Mouse (Mus musculus): ENCODE results near the gene Klrb1b.
A peak's percentile ranks its signal among the peaks of the same experiment; 100 is the strongest.
"Not testable (repeated sequence)": the region's sequence is repeated elsewhere in the genome, so short reads cannot be mapped to it uniquely, and the experiment has no call there.

Gene Klrb1b

DNA sequence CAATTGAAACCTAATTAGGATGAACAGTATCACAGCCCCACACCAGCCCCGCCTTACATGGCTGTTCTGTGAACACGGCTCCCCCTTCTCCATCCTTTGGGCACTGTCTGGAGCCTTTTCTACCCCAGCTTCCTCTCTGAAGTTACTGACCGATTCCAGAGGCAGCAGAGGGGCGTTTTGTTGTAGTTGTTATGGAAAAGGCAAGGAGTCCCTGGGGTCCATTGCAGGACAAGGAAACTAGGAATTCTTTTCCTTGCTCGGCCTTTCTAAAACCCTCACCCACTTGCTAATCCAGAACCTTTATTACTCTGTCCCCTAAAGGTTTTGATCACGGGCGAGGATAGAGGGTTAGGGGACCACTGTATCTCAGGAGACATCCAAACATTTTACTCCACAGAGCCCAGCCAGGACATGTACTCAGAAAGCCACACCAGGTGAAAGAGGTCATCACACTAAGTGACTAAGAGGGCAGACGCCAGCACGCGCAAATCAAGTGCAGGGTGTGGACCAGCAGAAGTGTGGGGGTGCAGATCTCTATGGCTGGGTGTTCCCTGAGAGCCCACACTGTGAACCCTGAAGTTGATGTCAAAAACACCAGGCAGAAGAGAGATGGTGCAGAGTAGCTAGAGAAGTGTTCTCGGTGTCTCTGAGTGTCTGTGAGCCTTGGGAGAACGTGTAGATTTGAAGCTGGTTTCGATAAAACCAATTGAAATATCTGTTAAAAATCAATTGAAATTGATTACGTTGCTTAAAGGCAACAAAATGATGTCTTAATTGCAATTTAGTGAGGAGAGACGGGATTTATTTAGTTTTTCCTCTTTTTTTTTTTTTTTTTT, 28.0 kb downstream of the Klrb1b start:
- DNase-seq: peak; percentile 57

DNA sequence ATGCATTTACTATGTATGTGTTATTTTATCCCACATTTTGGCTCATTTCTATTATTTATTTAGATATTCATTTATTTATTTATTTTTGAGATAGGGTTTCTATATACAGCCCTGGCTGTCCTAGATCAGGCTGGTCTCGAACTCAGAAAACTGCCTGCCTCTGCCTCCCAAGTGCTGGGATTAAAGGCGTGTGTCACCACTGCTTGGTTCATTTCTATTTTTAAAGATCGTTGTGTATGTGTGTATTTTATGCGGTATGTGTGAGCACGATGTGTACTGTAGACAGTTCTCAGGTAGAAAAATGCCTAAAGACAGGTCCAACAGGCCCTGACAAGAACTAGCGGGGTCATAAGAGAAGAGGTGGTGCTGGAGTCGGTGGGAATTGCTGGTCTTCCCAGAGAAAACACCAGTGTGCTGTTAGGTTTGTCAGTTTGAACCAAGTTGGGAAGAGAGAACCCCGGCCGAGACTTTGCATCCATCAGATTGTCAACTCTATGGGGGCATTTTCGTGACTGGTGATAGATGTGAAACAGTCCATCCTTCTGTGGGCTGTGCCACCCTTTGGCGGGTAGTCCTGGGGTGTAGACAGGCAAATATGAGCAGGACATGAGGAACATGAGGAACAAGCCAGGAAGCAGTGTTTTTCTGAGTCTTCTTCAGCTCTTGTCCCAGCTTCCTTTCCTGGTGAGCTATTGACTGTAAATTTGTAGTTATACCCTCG, 28.8 kb downstream of the Klrb1b start:
- DNase-seq: peak; percentile 22

DNA sequence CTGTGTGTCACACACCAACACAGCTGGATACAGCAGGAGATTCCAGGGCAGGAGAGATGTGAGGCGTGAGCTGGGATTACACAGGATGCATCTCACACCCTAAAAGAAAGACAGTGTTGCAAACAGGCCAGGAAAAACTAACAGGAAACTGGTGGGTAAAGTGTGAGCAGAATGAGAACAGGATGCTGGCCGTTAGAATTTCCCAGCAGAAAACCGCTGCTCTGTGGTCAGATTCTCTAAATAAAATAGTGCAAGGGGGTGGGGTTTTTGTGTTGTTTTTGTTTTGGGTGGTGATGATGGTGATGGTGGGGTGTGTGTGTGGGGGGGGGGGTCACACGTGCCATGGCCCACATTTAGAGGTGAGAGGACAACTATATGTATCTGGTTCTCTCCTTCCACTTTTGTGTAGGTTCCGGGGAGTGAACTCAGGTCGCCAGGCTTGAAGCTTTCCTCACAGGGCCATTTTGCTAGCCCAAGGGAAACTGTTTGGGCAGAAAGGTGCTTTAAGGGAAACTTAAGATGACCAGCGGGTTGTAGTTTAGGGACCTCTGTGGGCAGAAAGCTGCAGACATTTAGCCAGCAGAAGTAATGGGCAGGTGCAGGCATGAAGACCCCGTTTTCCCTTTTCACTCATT, 29.7 kb downstream of the Klrb1b start:
- no peak for DNase-seq

DNA sequence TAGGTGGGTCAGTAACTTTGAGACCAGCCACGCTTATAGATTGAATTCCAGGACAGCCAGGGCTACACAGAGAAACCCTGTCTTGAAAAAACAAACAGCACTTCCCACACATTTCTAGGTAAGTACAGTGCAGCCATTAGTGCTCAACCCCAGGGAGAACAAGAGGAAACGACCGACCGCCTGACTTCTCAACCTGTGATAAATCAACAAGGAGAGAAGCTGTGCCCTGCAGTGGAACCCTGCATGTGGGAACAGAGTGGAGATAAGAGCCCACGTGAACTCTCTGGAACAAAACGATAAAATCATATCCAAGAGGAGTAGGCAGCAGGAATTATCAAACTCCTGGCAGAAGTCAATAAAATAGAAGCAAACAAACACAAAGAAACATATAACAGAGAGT, 32.4 kb downstream of the Klrb1b start:
- DNase-seq: no peak

DNA sequence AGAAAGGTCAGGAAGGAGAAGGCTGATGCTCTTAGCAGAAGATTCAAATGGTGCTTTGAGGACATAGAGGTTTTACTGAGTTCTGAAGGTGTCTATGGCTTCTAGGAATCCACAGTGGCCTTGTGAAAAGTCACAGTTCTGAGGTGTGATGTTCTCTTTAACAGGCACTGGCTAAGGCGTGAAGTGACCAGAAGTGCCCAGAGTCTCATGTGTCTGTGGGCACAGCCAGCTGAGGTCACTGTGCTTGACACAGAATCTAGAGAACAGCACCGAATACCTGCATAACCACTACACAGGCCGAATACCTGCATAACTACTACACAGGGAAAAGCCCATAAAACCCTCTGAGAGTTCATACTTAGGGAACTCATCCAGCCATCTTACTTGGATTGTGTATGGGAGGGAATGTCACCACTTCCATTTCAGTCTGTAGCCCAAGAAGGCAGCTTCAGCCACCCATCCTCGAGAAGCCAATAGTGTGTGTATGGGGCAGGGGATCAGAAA, 35.6 kb downstream of the Klrb1b start:
- not testable (repeated sequence) for DNase-seq

DNA sequence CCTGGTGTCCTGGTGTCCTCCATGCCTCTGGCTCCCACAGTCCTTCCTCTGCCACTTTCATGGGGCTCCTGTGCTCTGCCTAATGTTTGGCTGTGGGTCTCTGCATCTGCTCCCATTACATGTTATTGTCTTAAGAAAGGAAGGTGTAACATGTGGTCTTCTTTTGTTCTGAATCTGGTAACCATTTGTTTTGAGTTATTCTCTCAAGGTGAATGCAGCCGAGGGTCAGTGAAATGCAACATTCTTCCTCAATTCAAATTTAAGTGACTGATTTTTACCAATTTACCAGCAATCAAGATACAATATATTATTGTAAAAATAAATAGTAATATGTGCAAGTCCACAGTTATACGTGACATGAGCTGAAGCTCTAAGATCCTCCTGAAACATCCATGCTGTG, 37.0 kb downstream of the Klrb1b start, which contains the start of gene Klrb1c:
Klrb1c (minus strand) TSS at position 101 of the 400 bp plus-strand sequence.
- DNase-seq: no peak

DNA sequence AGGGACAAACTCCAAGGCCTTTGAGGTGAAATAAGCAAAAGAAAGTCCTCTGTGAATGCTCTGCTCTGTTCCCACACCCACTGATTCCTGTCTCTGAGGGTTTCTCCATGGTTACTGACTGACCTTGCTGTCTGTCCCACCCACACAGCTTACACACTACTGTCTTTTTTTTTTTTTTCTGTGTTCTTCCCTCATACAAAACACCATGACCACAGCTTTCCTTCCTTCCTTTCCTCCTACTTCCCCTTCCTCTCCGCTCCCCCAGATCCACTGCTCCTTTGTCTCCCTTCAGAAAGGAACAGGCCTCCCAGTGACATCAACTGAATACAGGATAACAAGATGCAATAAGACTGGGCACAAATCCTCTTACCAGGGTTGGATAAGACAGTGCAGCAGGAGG, 37.6 kb downstream of the Klrb1b start:
- no peak for DNase-seq

DNA sequence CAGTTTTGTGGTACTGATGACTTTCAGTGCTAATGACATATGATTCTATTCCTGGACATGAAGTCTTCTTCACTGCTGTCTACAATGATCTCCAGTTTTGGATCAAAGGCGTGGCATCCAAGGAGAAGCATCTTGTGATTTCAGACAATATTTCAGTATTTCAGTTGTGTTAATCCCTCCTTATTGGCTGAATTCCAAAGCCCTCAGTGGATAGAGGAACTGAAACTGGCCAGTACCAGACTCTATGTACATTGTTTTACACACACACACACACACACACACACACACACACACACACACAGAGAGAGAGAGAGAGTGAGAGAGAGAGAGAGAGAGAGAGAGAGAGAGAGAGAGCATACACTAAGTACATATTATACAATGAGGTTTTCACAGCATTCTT, 39.7 kb downstream of the Klrb1b start:
- DNase-seq: not testable (repeated sequence)

DNA sequence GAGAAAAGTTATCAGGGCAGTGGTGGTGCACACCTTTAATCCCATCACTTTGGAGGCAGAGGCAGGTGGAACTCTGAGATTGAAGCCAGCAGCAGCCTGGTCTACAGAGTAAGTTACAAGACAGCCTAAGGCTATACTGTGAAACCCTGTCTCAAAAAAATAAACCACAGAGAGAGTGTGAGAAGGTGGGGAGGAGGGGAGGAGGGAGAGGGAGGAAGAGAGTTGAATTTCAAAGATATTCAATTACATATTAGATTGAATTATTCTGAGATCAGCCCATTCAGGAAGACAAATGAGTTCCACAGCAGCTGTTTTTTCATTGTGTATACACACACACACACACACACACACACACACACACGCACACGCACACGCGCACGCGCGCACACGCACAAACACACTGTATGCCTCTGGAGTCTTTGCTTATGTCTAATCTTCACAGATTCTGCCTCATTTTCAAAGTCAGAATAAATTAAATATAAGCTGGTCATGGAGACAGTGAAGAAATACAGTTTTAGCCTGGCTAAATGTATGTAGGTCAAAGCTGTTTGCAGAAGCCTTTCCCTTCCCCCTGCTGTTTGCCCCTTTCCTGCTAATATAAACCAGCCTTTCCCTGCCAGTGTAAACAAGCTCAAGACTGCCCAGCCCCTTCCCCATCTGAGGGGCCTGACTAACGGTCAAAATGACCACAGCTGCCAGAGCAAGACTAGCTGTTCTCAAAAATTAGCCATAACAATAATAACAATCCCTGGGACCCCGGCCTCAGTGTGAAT, 56.5 kb downstream of the Klrb1b start:
- no peak for DNase-seq

DNA sequence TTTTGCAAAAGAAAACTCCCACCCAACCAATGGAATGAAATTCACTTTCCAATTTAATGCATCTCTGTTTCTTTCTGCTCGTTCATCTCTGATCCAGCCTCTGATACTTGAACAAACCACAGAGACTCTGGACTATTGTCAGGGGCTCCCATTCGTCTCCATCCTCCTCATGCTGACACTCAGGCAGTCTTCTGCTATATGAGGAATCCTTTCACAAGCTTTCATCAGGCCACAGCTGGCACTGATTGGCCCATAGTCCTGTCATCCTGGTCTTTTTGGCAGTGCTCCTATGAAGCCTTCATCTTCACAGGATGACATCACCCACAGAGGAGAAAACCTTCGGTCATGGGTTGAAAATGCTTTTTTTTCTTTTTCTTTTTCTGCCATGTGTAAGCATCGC, 58.1 kb downstream of the Klrb1b start:
- DNase-seq: no peak

DNA sequence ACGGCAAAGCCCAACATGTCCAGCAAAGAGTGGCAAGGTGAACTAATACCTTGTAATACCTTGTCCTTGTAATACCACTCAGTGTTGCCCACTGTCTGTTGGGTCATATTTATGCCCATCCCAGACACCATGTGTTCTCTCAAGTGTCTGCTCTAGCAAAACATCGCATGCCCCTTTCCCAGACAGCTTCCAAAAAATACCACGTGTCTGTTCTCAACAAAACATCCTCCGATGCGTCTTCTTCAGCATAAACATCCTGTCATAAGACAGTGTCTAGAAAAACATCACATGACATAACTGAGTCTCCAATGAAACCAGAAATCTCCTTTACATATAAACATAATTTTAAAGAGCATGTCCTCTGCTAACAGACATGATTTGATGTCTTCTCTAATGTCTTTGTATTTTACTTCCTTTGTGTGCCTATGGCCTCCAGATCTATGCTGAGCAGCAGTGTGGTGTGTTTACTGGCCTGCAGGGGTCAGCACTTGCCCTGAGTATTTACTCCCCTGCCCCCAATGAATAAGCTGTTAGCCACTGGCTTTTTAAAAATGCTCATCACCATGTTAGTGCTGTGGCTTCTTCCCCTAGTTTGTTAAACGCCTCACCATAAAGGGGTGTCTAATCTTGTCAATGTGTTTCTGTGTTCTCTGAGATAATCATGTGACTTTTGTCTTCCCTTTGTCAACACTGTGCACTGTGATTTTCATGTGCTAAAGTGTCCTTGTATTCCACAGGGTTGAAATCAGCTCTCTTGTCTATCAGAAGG, 59.5 kb downstream of the Klrb1b start:
- peak; percentile 42 for DNase-seq

DNA sequence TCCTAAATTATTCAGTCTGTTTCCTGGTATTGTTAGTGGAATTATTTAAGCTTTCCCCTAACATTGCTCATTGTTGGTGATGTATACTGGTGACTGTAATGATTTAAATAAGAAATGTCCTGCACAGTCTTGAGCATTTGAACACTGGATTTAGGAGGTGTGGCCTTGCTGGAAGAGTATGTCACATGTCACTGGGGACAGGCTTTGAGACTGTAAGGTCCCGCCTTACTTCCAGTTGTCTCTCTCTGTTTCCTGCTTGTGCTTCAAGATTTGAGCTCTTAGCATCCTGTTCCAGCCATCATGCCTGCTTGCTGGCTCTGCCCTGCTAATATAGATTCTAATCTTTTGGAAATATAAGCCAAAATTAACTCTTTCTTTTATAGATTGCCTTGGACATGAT, 60.9 kb downstream of the Klrb1b start:
- peak; percentile 18 for DNase-seq

DNA sequence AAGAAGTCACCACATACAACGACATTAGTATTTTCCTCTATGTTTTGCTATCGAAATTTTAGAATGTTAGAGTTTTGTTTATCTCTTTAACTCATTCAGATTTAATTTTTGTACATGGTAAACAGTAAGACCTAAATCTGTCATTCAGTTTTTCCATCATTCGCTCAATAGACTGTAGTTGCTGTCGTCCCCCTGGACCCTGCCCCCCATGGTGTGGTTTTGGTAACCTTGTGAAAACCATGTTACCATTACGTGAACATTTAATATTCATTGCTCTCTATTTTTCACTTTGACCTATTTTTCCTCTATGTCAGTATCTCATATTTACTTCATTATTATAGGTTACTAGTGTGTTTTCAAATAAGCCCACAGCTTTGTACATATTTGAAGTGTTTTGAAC, 61.5 kb downstream of the Klrb1b start:
- DNase-seq: no peak

DNA sequence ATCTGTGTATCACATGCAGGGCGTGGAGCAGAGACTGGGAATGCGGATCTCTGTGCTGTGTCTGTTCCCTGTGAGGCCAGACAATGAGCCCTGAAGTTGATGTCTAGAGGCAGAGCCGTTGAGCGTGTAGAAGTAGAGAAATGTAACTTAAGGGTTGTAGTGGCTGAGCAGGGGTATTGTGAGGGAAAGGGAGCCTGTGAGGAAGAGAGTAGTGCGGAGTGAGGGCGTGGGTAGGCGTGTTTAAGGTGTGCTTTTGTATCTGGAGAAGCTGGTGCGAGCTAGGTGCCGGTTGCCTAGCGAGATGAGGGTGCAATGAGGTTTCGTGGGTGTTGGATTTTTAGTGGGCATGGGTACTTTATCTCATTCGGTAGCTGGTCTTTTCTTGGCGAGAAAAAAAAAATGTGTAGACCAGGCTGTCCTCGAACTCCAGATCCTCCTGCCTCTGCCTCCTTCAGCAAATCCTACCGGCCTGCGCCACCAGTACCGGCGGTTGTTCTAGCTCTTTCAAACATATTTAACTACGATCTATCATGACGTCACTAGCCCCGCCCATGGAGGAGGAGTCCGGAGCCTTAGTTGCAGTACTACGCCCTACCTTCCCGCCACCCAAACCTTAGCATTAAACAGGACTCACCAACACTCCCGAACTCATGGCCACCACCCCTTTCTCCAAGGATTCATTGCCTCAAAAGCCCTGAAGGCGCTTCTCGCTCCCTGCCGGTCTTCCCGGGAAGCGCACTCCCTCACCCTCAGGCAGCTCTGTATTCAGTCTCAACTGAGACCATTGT, 62.2 kb downstream of the Klrb1b start:
- DNase-seq: peak; percentile 99
